Mouse (Mus musculus): ENCODE data around the gene Ubash3b. TPM values are rescaled to one million over a fixed set of nuclear protein-coding genes. Genes with fewer than 3 reads are reported as not detected.
A peak's percentile ranks its signal among the peaks of the same experiment; 100 is the strongest.

The Ubash3b gene
- polyA plus RNA-seq, 1 experiment from 2014 or later, result 10.5 TPM

DNA sequence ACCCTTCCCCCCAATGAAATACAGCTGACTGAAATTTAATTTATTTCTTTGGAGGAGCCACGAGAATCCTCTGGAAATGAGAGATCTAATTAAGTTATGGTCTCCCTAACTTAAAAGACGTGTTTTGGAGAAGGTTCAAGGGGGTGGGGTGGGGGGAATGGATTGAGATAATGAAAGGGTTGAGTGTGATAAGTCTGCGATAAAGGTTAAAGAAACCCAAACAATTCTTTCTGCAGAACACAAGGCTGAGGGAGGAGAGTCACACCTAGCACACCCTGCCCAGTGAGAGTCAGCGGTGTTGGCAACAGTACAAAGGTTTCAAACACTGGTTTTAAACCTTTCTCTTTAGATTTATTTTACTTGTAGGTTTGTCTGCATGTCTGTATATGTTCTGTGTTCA, 108.0 kb downstream of the Ubash3b start:
- Histone ChIP-seq H3K9me3 (ENCODE audit: control insufficient read depth, low read length) (no peaks in the 10 kb centered on the region), H3K27me3 (replicated peaks; ENCODE audit: control insufficient read depth, insufficient read depth, low read length) (no peaks in the 10 kb centered on the region), H3K27ac (replicated peaks; ENCODE audit: low read depth, low read length) (no peak overlapping the region), H3K4me3 (ENCODE audit: low read depth, low read length) (no peak overlapping the region), H3K4me2 (ENCODE audit: low read depth, low read length) (no peak overlapping the region), H3K4me1 (ENCODE audit: control insufficient read depth, insufficient read depth, low read length) (no peaks in the 10 kb centered on the region), H3K9ac (ENCODE audit: low read depth, low read length) (no peak overlapping the region), H3K36me3 (ENCODE audit: control insufficient read depth, insufficient read depth, low read length) (no peaks in the 10 kb centered on the region)
- no peak for DNase-seq (ENCODE audit: low spot score)
- WGBS, result 61% methylated on average over 4 of the region's 4 CpGs
- no peak for ATAC-seq (ENCODE audit: low read depth)

DNA sequence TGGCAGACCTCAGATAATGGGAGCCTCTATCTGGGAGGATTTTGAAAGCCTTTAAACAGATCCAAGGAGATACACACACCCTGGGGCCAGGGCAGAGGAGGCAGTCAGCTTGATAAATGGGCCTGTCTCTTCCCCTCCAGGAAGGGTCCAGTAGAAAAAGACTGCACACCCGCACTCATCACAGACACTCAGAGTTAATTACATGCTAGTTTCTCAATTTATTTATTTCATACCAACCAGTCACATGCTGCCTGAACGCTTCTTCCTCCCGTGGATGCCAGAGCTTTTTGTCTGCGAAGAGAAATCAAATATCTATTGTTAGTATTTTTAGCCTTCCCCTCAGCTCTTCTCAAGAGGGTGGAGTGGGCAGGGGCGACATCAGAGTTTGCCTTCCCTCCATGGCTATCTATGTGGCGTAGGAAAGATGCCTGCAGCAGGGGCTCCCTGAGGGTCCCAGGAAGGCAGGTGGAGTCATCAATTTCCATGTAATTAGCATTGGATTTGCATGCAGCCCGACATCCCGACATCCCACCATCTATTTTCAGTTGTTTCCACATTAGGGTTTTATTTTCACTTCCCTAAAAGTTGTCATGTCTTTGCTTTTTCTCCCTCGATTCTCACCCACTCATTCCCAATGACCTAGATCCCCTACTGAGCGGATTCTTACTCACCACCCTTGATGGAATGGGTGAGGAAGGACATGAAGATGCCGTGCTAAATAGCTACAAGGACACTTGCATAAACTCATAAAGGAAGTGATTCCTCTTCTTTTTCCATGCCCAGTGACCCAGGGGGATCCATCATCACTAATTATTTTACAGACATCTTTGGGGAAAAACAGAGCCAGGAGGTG, 110.2 kb downstream of the Ubash3b start:
- Histone ChIP-seq H3K27me3 (replicated peaks; ENCODE audit: control insufficient read depth, insufficient read depth, low read length) (no peaks in the 10 kb centered on the region), H3K36me3 (ENCODE audit: control insufficient read depth, insufficient read depth, low read length) (no peaks in the 10 kb centered on the region), H3K9ac (ENCODE audit: low read depth, low read length) (no peak overlapping the region), H3K27ac (replicated peaks; ENCODE audit: low read depth, low read length) (no peak overlapping the region), H3K4me3 (ENCODE audit: low read depth, low read length) (no peak overlapping the region), H3K4me1 (ENCODE audit: control insufficient read depth, insufficient read depth, low read length) (no peaks in the 10 kb centered on the region), H3K9me3 (ENCODE audit: control insufficient read depth, low read length) (no peaks in the 10 kb centered on the region), H3K4me2 (ENCODE audit: low read depth, low read length) (no peak overlapping the region)
- WGBS, result 58% methylated on average over 11 of the region's 11 CpGs
- ATAC-seq (ENCODE audit: low read depth) (no peak), DNase-seq (ENCODE audit: low spot score) (no peak)

DNA sequence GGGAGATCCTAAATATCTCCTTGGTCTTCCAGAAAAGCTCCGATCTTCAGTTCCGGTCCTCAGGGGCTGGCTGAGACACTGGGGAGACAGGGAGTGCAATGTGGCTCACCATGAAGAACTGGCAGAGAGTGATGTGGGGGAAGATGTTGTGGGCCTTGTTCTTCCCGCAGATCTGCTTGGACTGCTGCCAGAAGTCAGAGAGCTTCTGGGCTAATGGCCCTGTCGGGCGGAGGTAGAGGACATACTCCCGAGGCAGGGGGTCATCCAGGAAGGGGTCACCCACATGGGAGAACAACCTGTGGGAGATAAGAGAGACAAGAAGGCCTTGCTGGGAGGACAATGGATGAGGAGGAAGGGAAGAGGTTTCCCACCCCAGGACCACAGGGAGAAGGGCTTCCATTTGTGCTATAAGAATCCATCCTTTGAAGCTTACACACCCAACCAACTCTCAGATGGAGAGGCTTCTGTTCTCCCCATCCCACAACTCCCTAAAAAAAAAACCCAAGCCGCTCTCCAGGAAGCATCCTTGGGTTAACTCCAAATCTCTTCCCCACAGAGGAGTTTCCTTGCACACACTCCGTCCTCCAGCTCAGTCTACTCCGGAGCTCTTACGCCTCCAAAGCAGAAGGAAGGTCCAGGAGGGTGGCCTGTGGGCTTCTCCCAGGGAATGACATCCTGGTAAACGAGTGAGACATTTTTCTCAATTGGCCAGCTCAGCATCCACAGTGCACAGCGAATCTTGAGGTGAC, 111.0 kb downstream of the Ubash3b start:
- WGBS, result 66% methylated on average over 12 of the region's 12 CpGs
- Histone ChIP-seq H3K36me3 (ENCODE audit: control insufficient read depth, insufficient read depth, low read length) (no peaks in the 10 kb centered on the region), H3K27ac (replicated peaks; ENCODE audit: low read depth, low read length) (no peak overlapping the region), H3K4me2 (ENCODE audit: low read depth, low read length) (no peak overlapping the region), H3K27me3 (replicated peaks; ENCODE audit: control insufficient read depth, insufficient read depth, low read length) (no peaks in the 10 kb centered on the region), H3K9me3 (ENCODE audit: control insufficient read depth, low read length) (no peaks in the 10 kb centered on the region), H3K4me1 (ENCODE audit: control insufficient read depth, insufficient read depth, low read length) (no peaks in the 10 kb centered on the region), H3K9ac (ENCODE audit: low read depth, low read length) (no peak overlapping the region), H3K4me3 (ENCODE audit: low read depth, low read length) (no peak overlapping the region)
- no peak for ATAC-seq (ENCODE audit: low read depth)
- DNase-seq (ENCODE audit: low spot score), result no peak

DNA sequence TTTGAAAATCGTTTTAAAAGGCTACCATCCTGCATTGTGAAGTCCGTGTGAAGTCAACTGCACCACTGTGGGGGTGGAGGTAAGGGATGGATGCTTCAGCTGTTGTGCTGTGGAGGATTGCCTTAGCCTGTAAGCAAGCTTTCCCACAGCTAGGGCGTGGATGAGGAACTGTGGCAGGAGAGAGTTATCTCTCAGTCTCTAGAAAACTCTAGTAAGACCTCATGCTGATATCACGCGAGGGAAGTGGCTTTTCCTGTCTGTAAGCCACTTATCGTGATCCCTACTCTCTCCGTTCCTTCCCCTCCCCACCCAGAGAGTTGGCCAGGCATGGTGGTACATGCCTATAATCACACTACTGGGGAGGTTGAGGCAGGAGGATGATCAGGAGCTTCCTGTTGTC, 112.2 kb downstream of the Ubash3b start:
- no peak overlapping the region for H3K9ac ChIP-seq (ENCODE audit: low read depth, low read length)
- no peaks in the 10 kb centered on the region for H3K4me1 ChIP-seq (ENCODE audit: control insufficient read depth, insufficient read depth, low read length)
- H3K4me3 ChIP-seq (ENCODE audit: low read depth, low read length), result no peak overlapping the region
- no peaks in the 10 kb centered on the region for H3K9me3 ChIP-seq (ENCODE audit: control insufficient read depth, low read length)
- 84% methylated on average over 7 of the region's 7 CpGs for whole genome bisulfite sequencing
- DNase-seq (ENCODE audit: low spot score), result no peak
- no peak for ATAC-seq (ENCODE audit: low read depth)
- H3K27me3 ChIP-seq (replicated peaks; ENCODE audit: control insufficient read depth, insufficient read depth, low read length), result no peaks in the 10 kb centered on the region
- no peak overlapping the region for H3K4me2 ChIP-seq (ENCODE audit: low read depth, low read length)
- no peak overlapping the region for H3K27ac ChIP-seq (replicated peaks; ENCODE audit: low read depth, low read length)
- H3K36me3 ChIP-seq (ENCODE audit: control insufficient read depth, insufficient read depth, low read length), result no peaks in the 10 kb centered on the region

DNA sequence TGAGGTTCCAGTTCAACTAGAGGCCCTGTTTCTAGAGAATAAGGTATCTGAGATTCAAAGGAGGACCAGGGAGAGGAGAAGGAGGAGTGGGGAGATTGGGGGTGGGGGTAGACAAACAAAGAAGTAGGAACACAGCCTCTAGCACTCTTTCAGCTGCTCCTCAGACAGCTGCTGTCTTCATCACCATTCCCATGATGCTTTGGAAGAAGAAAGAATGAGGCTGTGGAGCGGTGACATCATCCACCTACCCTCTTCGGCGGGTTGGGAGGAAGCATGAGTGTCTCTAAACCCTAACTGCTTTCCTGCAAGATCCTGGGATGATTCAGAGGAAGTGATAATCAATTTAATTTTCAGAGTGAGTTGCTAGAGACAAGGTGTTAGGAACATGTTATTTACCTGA, 112.7 kb downstream of the Ubash3b start:
- Histone ChIP-seq H3K4me1 (ENCODE audit: control insufficient read depth, insufficient read depth, low read length) (no peaks in the 10 kb centered on the region), H3K9me3 (ENCODE audit: control insufficient read depth, low read length) (no peaks in the 10 kb centered on the region), H3K4me2 (ENCODE audit: low read depth, low read length) (no peak overlapping the region), H3K9ac (ENCODE audit: low read depth, low read length) (no peak overlapping the region), H3K27me3 (replicated peaks; ENCODE audit: control insufficient read depth, insufficient read depth, low read length) (no peaks in the 10 kb centered on the region), H3K4me3 (ENCODE audit: low read depth, low read length) (no peak overlapping the region), H3K36me3 (ENCODE audit: control insufficient read depth, insufficient read depth, low read length) (no peaks in the 10 kb centered on the region), H3K27ac (replicated peaks; ENCODE audit: low read depth, low read length) (no peak overlapping the region)
- WGBS, result 75% methylated on average over 3 of the region's 3 CpGs
- ATAC-seq (ENCODE audit: low read depth) (no peak), DNase-seq (ENCODE audit: low spot score) (no peak)

DNA sequence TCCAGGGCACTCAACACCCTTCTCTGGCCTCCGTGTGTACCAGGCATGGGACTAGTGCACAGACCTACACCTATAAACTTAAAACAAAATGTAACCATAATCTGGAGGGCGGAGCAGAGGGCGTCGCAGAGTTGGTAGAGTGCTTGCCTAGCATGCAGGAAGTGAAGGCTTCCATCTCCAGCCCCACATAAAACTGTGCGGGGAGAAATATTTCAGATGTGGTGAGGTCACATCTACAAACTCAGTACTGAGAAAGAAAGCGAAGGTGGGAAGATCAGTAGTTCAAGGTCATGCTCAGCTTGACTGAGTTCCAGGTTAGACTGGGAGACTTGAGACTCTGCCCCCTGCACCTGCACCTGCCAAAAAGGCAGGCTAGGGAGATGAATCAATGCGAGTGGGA, 113.3 kb downstream of the Ubash3b start:
- no peaks in the 10 kb centered on the region for H3K4me1 ChIP-seq (ENCODE audit: control insufficient read depth, insufficient read depth, low read length)
- no peak overlapping the region for H3K9ac ChIP-seq (ENCODE audit: low read depth, low read length)
- ATAC-seq (ENCODE audit: low read depth), result no peak
- DNase-seq (ENCODE audit: low spot score), result no peak
- 92% methylated on average over 7 of the region's 7 CpGs for WGBS
- no peaks in the 10 kb centered on the region for H3K36me3 ChIP-seq (ENCODE audit: control insufficient read depth, insufficient read depth, low read length)
- H3K27me3 ChIP-seq (replicated peaks; ENCODE audit: control insufficient read depth, insufficient read depth, low read length), result no peaks in the 10 kb centered on the region
- H3K27ac ChIP-seq (replicated peaks; ENCODE audit: low read depth, low read length), result no peak overlapping the region
- no peak overlapping the region for H3K4me2 ChIP-seq (ENCODE audit: low read depth, low read length)
- no peaks in the 10 kb centered on the region for H3K9me3 ChIP-seq (ENCODE audit: control insufficient read depth, low read length)
- H3K4me3 ChIP-seq (ENCODE audit: low read depth, low read length), result no peak overlapping the region

DNA sequence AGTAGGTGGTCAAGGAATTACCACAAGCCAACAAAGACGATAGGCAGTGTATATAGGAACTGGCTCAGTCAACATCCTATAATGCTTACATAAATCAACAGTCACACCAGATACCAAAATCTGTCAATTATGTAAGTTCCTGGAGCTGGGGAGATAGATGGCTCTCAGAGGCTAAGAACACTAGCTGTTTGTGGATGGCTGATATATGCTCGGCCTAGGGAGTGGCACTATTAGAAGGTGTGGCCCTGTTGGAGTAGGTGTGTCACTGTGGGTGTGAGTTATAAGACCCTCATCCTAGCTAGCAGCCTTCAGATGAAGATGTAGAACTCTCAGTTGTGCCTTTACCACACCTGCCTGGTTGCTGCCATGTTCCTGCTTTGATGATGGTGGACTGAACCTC, 113.8 kb downstream of the Ubash3b start:
- no peak overlapping the region for H3K27ac ChIP-seq (replicated peaks; ENCODE audit: low read depth, low read length)
- H3K4me2 ChIP-seq (ENCODE audit: low read depth, low read length), result no peak overlapping the region
- H3K4me3 ChIP-seq (ENCODE audit: low read depth, low read length), result no peak overlapping the region
- 85% methylated on average over 2 of the region's 2 CpGs for WGBS
- H3K9ac ChIP-seq (ENCODE audit: low read depth, low read length), result no peak overlapping the region
- H3K9me3 ChIP-seq (ENCODE audit: control insufficient read depth, low read length), result no peaks in the 10 kb centered on the region
- no peaks in the 10 kb centered on the region for H3K4me1 ChIP-seq (ENCODE audit: control insufficient read depth, insufficient read depth, low read length)
- no peak for ATAC-seq (ENCODE audit: low read depth)
- DNase-seq (ENCODE audit: low spot score), result no peak
- no peaks in the 10 kb centered on the region for H3K27me3 ChIP-seq (replicated peaks; ENCODE audit: control insufficient read depth, insufficient read depth, low read length)
- H3K36me3 ChIP-seq (ENCODE audit: control insufficient read depth, insufficient read depth, low read length), result no peaks in the 10 kb centered on the region

DNA sequence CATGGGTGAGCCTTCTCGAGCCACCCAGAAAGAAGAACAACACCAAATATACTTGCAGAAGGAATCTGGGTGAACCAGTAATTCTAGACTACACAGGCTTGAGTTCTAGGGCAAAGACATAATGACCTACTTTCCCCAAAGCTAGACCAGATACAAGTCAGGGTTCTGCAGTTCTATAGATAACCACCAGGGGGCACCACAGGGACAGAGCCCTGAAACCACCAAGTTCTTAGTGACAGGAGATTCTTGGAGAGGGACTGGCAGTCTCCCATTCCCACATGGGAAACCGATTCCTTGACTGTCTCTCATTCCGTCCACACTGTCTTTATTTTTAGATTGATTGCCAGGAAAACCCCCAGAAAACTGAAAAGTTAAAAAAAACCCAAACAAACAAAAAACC, 116.9 kb downstream of the Ubash3b start:
- Histone ChIP-seq H3K4me3 (ENCODE audit: low read depth, low read length) (no peak overlapping the region), H3K9me3 (ENCODE audit: control insufficient read depth, low read length) (no peaks in the 10 kb centered on the region), H3K27me3 (replicated peaks; ENCODE audit: control insufficient read depth, insufficient read depth, low read length) (no peaks in the 10 kb centered on the region), H3K36me3 (ENCODE audit: control insufficient read depth, insufficient read depth, low read length) (no peaks in the 10 kb centered on the region), H3K9ac (ENCODE audit: low read depth, low read length) (no peak overlapping the region), H3K4me2 (ENCODE audit: low read depth, low read length) (no peak overlapping the region), H3K4me1 (ENCODE audit: control insufficient read depth, insufficient read depth, low read length) (no peaks in the 10 kb centered on the region), H3K27ac (replicated peaks; ENCODE audit: low read depth, low read length) (no peak overlapping the region)
- DNase-seq (ENCODE audit: low spot score), result peak; percentile 72
- ATAC-seq (ENCODE audit: low read depth), result no peak
- 7% methylated on average over 3 of the region's 3 CpGs for WGBS
